ENCODE assay signal across 31 mouse cellular contexts in the genomic region with DNA sequence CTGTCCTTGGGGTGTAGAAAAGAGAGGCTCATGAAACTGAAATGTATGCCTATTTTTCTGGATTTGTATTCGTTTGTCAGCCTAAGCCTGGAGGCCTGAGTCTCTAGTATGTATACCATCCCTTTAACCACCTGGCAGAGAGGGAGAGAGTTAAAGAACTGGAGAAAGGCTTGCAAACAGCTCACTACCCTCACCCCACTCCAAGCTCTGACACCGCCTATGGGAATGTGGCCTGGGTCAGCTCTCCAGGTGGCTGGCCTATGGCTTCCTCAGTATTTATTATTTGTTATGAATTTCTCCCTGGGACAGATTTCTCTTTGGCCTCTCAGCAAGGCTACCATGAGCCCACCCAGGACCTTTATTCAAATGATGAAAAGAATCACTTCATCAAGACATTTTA. TPM values are rescaled to one million over a fixed set of nuclear protein-coding genes. Genes with fewer than 3 reads are reported as not detected.
DNase-seq lines count a peak whose midpoint lies in the region.
"Had no signal": no experiment of that assay in that cellular context is flagged by ENCODE, and none has a peak within 500 bp of the region (broad histone marks: within the 10 kb centered on the region; RNA-seq: fewer than 3 reads in every experiment).

No protein-coding gene starts in this region.

- no peak overlapping the region for H3K4me3 ChIP-seq in heart, embryonic 10.5 days
- peak overlapping the region; percentile 21; the same call in 1 of the 2 replicates for H3K4me3 ChIP-seq in embryonic facial prominence, embryonic 10.5 days
- H3K4me3 ChIP-seq: embryonic facial prominence, embryonic 12.5 days; embryonic facial prominence, embryonic 15.5 days; forebrain, embryonic 12.5 days; forebrain, embryonic 15.5 days; heart, adult 2 months; hindbrain, embryonic 12.5 days; intestine, embryonic 15.5 days had no signal

- DNase-seq in heart, embryonic 10.5 days (ENCODE audit: low spot score): peak; percentile 68
- no peak for DNase-seq in heart, postnatal 36 days
- no peak for DNase-seq in embryonic facial prominence, embryonic 10.5 days (ENCODE audit: low spot score)
- peak; percentile 61 for DNase-seq in retina, embryonic 14.5 days (ENCODE audit: low spot score)
- DNase-seq in right cerebral cortex, postnatal 10 days (ENCODE audit: low spot score in 2 of 2): no peak
- no peak for DNase-seq in urinary bladder, postnatal 14 days (ENCODE audit: low spot score)
- DNase-seq: adrenal gland, postnatal 10 days; adrenal gland, postnatal 36 days; cerebellum, adult 18-20 months; cerebellum, adult 9-11 months; cerebellum, postnatal 25 days; gastrocnemius, postnatal 25 days; heart, adult 2 months; heart, postnatal 4 days; kidney, adult 11 months had no signal

- intact Hi-C loops in heart, postnatal 36 days (cut with DNase I): no loop called here

- H3K9me3 ChIP-seq in heart, embryonic 10.5 days: no peaks in the 10 kb centered on the region
- no peaks in the 10 kb centered on the region for H3K9me3 ChIP-seq in embryonic facial prominence, embryonic 10.5 days
- H3K9me3 ChIP-seq: embryonic facial prominence, embryonic 12.5 days; embryonic facial prominence, embryonic 15.5 days; forebrain, embryonic 12.5 days; forebrain, embryonic 15.5 days; hindbrain, embryonic 12.5 days; intestine, embryonic 15.5 days had no signal

- H3K27me3 ChIP-seq in heart, embryonic 10.5 days (ENCODE audit: insufficient read depth, poor library complexity, severe bottlenecking): peaks cover 85% of the 10 kb centered on the region
- H3K27me3 ChIP-seq in embryonic facial prominence, embryonic 10.5 days (replicated peaks; ENCODE audit: low read depth, poor library complexity, severe bottlenecking): peaks cover 96% of the 10 kb centered on the region

- peaks cover 11% of the 10 kb centered on the region for H3K4me1 ChIP-seq in heart, embryonic 10.5 days
- peaks cover 19% of the 10 kb centered on the region for H3K4me1 ChIP-seq in embryonic facial prominence, embryonic 10.5 days

- no peaks in the 10 kb centered on the region for H3K36me3 ChIP-seq in heart, embryonic 10.5 days
- H3K36me3 ChIP-seq in embryonic facial prominence, embryonic 10.5 days (replicated peaks): no peaks in the 10 kb centered on the region
- H3K36me3 ChIP-seq: embryonic facial prominence, embryonic 12.5 days; embryonic facial prominence, embryonic 15.5 days; forebrain, embryonic 12.5 days; forebrain, embryonic 15.5 days; hindbrain, embryonic 12.5 days; intestine, embryonic 15.5 days had no signal

- 13% methylated on average over 2 of the region's 2 CpGs for WGBS in heart, embryonic 10.5 days
- 9% methylated on average over 2 of the region's 2 CpGs for WGBS in embryonic facial prominence, embryonic 10.5 days

- H3K27ac ChIP-seq in heart, embryonic 10.5 days: no peak overlapping the region
- H3K27ac ChIP-seq in embryonic facial prominence, embryonic 10.5 days (replicated peaks): no peak overlapping the region
- H3K27ac ChIP-seq: embryonic facial prominence, embryonic 12.5 days; embryonic facial prominence, embryonic 15.5 days; forebrain, embryonic 12.5 days; forebrain, embryonic 15.5 days; heart, adult 2 months; hindbrain, embryonic 12.5 days; intestine, embryonic 15.5 days had no signal

RNA-seq across cellular contexts. Expression of a gene that starts 6.8 kb away (rescaled TPM):
- 4.3 and 4.8 TPM in 2 replicates for polyA plus RNA-seq in heart, embryonic 10.5 days (2016; fragmentation: Nextera tagmentation; extraction: Ambion mirVana)
- total RNA-seq in heart, postnatal 36 days (2021): under 1 TPM; 0.14 to 0.57 TPM
- 5.2 and 6.4 TPM in 2 replicates for polyA plus RNA-seq in embryonic facial prominence, embryonic 10.5 days (2016; fragmentation: Nextera tagmentation; extraction: Ambion mirVana)
- total RNA-seq: MEL had no signal
- polyA plus RNA-seq: C2C12; heart, adult 2 months had no signal

RNA-seq across cellular contexts. Expression of a gene that starts 7.6 kb away (rescaled TPM):
- polyA plus RNA-seq in heart, embryonic 10.5 days (2016; fragmentation: Nextera tagmentation; extraction: Ambion mirVana): not detected in 2 replicates
- total RNA-seq in heart, postnatal 36 days (2021): not detected
- polyA plus RNA-seq in embryonic facial prominence, embryonic 10.5 days (2016; fragmentation: Nextera tagmentation; extraction: Ambion mirVana): 6.5 and 8.7 TPM in 2 replicates
- total RNA-seq: adrenal gland, postnatal 10 days; adrenal gland, postnatal 36 days; common myeloid progenitor, adult 5-6 weeks; gastrocnemius, adult 8-10 months; gastrocnemius, postnatal 25 days; heart, adult 2 months; heart, postnatal 4 days; MEL had no signal
- polyA plus RNA-seq: C2C12; CD4-positive, CD25-positive, alpha-beta regulatory T cell, adult 4 months; gonadal fat pad, adult 2 months; heart, adult 2 months; heart, embryonic 11.5 days; heart, embryonic 14.5 days; heart, postnatal 0 days; hindbrain, embryonic 12.5 days; hindbrain, embryonic 16.5 days; intestine, embryonic 15.5 days had no signal

Comparison
In these comparisons a context has a peak if more than half of its experiments do, and no peak if none do; other contexts are left out.
1. DNase-seq: peak in heart, embryonic 10.5 days (single experiment) and retina, embryonic 14.5 days (single experiment); none in heart, postnatal 36 days (0 of 2), embryonic facial prominence, embryonic 10.5 days (single experiment), right cerebral cortex, postnatal 10 days (0 of 2) and urinary bladder, postnatal 14 days (single experiment).